Mouse (Mus musculus) heart, embryonic 13.5 days (tissue): ENCODE data around the gene Fars2. TPM values are rescaled to one million over a fixed set of nuclear protein-coding genes. Genes with fewer than 3 reads are reported as not detected.

Experiments used
- ATAC-seq: fragments of 200-750 bp; cut with Nextera tagmentation; 2 replicates; pipeline ENCODE4 v1.8.0; 2017; ENCODE audit warnings: moderate TSS enrichment; ENCODE audit not compliant: insufficient number of reproducible peaks, low FRiP score, low TSS enrichment; ENCODE audit errors: extremely low read depth
- H3K27ac ChIP-seq: fragments of 300-500 bp; sonication (generic); replicated peaks from 2 replicates; pipeline ENCODE4 v1.5.1; 2015; ENCODE audit warnings: moderate library complexity, mild to moderate bottlenecking, inconsistent platforms
- H3K27me3 ChIP-seq: fragments of 300-500 bp; sonication (generic); replicated peaks from 2 replicates; pipeline ENCODE4 v1.6.1; 2015; ENCODE audit warnings: mild to moderate bottlenecking, inconsistent platforms
- H3K36me3 ChIP-seq: fragments of 300-500 bp; sonication (generic); 2 replicates; pipeline ENCODE4 v1.6.1; 2015; ENCODE audit warnings: mild to moderate bottlenecking, inconsistent platforms
- H3K4me1 ChIP-seq: fragments of 300-500 bp; sonication (generic); 2 replicates; pipeline ENCODE4 v1.6.1; 2015; ENCODE audit warnings: inconsistent platforms
- H3K4me2 ChIP-seq: fragments of 300-500 bp; sonication (generic); 2 replicates; pipeline ENCODE4 v1.6.1; 2015; ENCODE audit warnings: inconsistent platforms, mild to moderate bottlenecking, moderate library complexity
- H3K4me3 ChIP-seq: fragments of 300-500 bp; sonication (generic); 2 replicates; pipeline ENCODE4 v1.5.1; 2015; ENCODE audit warnings: moderate library complexity, mild to moderate bottlenecking, inconsistent platforms
- H3K9ac ChIP-seq: fragments of 300-500 bp; sonication (generic); 2 replicates; pipeline ENCODE4 v1.6.1; 2015; ENCODE audit warnings: inconsistent platforms, mild to moderate bottlenecking, moderate library complexity
- H3K9me3 ChIP-seq: fragments of 300-500 bp; sonication (generic); 2 replicates; pipeline ENCODE4 v1.6.1; 2016; ENCODE audit warnings: inconsistent platforms
- WGBS: fragments of 180-500 bp; shearing (Covaris S2); methylation state at CpG from one replicate; pipeline ENCODE4 v1.1.7; 2015; ENCODE audit warnings: mixed read lengths; 5-methylcytosine and 5-hydroxymethylcytosine counted together
- polyA plus RNA-seq: library from polyadenylated mRNA; unstranded; fragments of >200 nt; fragmentation: Nextera tagmentation; extraction: Ambion mirVana; gene quantifications from 2 replicates; pipeline ENCODE4 v1.2.1, GENCODE M21; 2015

Fars2 gene
- polyA plus RNA-seq, 1 experiment from 2014 or later, result 54.3 TPM

GRCm38 (mm10) chr13:36731016-36731930 lies 614.1 kb downstream of the Fars2 start:
- Histone ChIP-seq H3K9ac (peak overlapping the region; percentile 69), H3K36me3 (no peaks in the 10 kb centered on the region), H3K4me3 (peak overlapping the region; percentile 51), H3K27ac (no peak overlapping the region), H3K27me3 (peaks cover 92% of the 10 kb centered on the region), H3K4me2 (peak overlapping the region; percentile 82), H3K4me1 (peaks cover 41% of the 10 kb centered on the region), H3K9me3 (no peaks in the 10 kb centered on the region)
- ATAC-seq, result no peak
- 4% methylated on average over 34 of the region's 34 CpGs for WGBS

GRCm38 (mm10) chr13:36731931-36732461 lies 614.8 kb downstream of the Fars2 start:
- Histone ChIP-seq H3K4me1 (peaks cover 41% of the 10 kb centered on the region), H3K36me3 (no peaks in the 10 kb centered on the region), H3K27me3 (peaks cover 85% of the 10 kb centered on the region), H3K4me3 (peak overlapping the region; percentile 51), H3K9ac (peak overlapping the region; percentile 59), H3K27ac (no peak overlapping the region), H3K4me2 (peak overlapping the region; percentile 82), H3K9me3 (no peaks in the 10 kb centered on the region)
- no peak for ATAC-seq
- WGBS, result under 1% methylated on average over 23 of the region's 23 CpGs

GRCm38 (mm10) chr13:36732891-36733490 lies 615.8 kb downstream of the Fars2 start:
- WGBS, result 8% methylated on average over 6 of the region's 6 CpGs
- ATAC-seq, result no peak
- no peaks in the 10 kb centered on the region for H3K36me3 ChIP-seq
- H3K9me3 ChIP-seq, result no peaks in the 10 kb centered on the region
- peak overlapping the region; percentile 88 for H3K4me2 ChIP-seq
- no peak overlapping the region for H3K4me3 ChIP-seq
- no peak overlapping the region for H3K9ac ChIP-seq
- H3K4me1 ChIP-seq, result peaks cover 35% of the 10 kb centered on the region
- peaks cover 78% of the 10 kb centered on the region for H3K27me3 ChIP-seq
- H3K27ac ChIP-seq, result no peak overlapping the region

GRCm38 (mm10) chr13:36733566-36733965 lies 616.4 kb downstream of the Fars2 start:
- Histone ChIP-seq H3K27ac (no peak overlapping the region), H3K9me3 (no peaks in the 10 kb centered on the region), H3K4me3 (peak overlapping the region; percentile 59), H3K36me3 (no peaks in the 10 kb centered on the region), H3K4me1 (peaks cover 35% of the 10 kb centered on the region), H3K4me2 (peak overlapping the region; percentile 88), H3K27me3 (peaks cover 73% of the 10 kb centered on the region), H3K9ac (peak overlapping the region; percentile 20; the same call in 1 of the 2 replicates)
- WGBS, result 2% methylated on average over 10 of the region's 10 CpGs
- ATAC-seq, result no peak

GRCm38 (mm10) chr13:36733989-36734690 lies 616.9 kb downstream of the Fars2 start:
- Histone ChIP-seq H3K9me3 (no peaks in the 10 kb centered on the region), H3K27me3 (peaks cover 68% of the 10 kb centered on the region), H3K4me1 (peaks cover 35% of the 10 kb centered on the region), H3K4me3 (peak overlapping the region; percentile 59), H3K4me2 (peak overlapping the region; percentile 88), H3K9ac (peak overlapping the region; percentile 20), H3K27ac (no peak overlapping the region), H3K36me3 (no peaks in the 10 kb centered on the region)
- 2% methylated on average over 25 of the region's 26 CpGs for WGBS
- ATAC-seq, result no peak

GRCm38 (mm10) chr13:36734731-36735571 lies 617.7 kb downstream of the Fars2 start, which contains the start of gene Nrn1:
Gene Nrn1, minus strand, starts transcription at chr13:36735131.
- peaks cover 35% of the 10 kb centered on the region for H3K4me1 ChIP-seq
- H3K9ac ChIP-seq, result peak within 1 kb of the TSS; percentile 68
- H3K4me2 ChIP-seq, result peak within 1 kb of the TSS; percentile 88
- under 1% methylated on average over 50 of the region's 50 CpGs for WGBS
- peaks cover 60% of the 10 kb centered on the region for H3K27me3 ChIP-seq
- H3K9me3 ChIP-seq, result no peaks in the 10 kb centered on the region
- ATAC-seq, result no peak
- no peaks in the 10 kb centered on the region for H3K36me3 ChIP-seq
- peak within 1 kb of the TSS; percentile 59 for H3K4me3 ChIP-seq
- H3K27ac ChIP-seq, result no peak within 1 kb of the TSS

GRCm38 (mm10) chr13:36735901-36736618 lies 618.8 kb downstream of the Fars2 start:
- under 1% methylated on average over 32 of the region's 39 CpGs for WGBS
- H3K4me3 ChIP-seq, result peak overlapping the region; percentile 59
- H3K27ac ChIP-seq, result peak overlapping the region; percentile 28; the same call in 1 of the 2 replicates
- peaks cover 38% of the 10 kb centered on the region for H3K4me1 ChIP-seq
- peak overlapping the region; percentile 77 for H3K9ac ChIP-seq
- peak; percentile 77 for ATAC-seq
- peak overlapping the region; percentile 88 for H3K4me2 ChIP-seq
- peaks cover 49% of the 10 kb centered on the region for H3K27me3 ChIP-seq
- H3K36me3 ChIP-seq, result no peaks in the 10 kb centered on the region
- H3K9me3 ChIP-seq, result no peaks in the 10 kb centered on the region

- ATAC-seq, result no peak
- 10% methylated on average over 9 of the region's 9 CpGs for WGBS
These were observed 619.4 kb downstream of the Fars2 start for GRCm38 (mm10) chr13:36736619-36736996.

GRCm38 (mm10) chr13:36750056-36750455 lies 632.8 kb downstream of the Fars2 start:
- H3K4me2 ChIP-seq, result no peak overlapping the region
- WGBS, result 30% methylated on average over 2 of the region's 2 CpGs

More at GRCm38 (mm10) chr13:36736619-36736996, 619.4 kb downstream of the Fars2 start:
- peak overlapping the region; percentile 59 for H3K4me3 ChIP-seq
- H3K9me3 ChIP-seq, result no peaks in the 10 kb centered on the region
- H3K36me3 ChIP-seq, result no peaks in the 10 kb centered on the region
- H3K4me1 ChIP-seq, result peaks cover 32% of the 10 kb centered on the region
- peaks cover 43% of the 10 kb centered on the region for H3K27me3 ChIP-seq
- peak overlapping the region; percentile 77 for H3K9ac ChIP-seq
- peak overlapping the region; percentile 28; the same call in 1 of the 2 replicates for H3K27ac ChIP-seq
- peak overlapping the region; percentile 88 for H3K4me2 ChIP-seq

GRCm38 (mm10) chr13:36751861-36752260 lies 634.6 kb downstream of the Fars2 start:
- Histone ChIP-seq H3K9me3 (no peaks in the 10 kb centered on the region), H3K27me3 (no peaks in the 10 kb centered on the region; the same call in 1 of the 2 replicates), H3K36me3 (no peaks in the 10 kb centered on the region), H3K4me2 (no peak overlapping the region), H3K9ac (no peak overlapping the region), H3K4me3 (no peak overlapping the region), H3K27ac (no peak overlapping the region), H3K4me1 (peaks cover 9% of the 10 kb centered on the region; the same call in 1 of the 2 replicates)
- WGBS, result 69% methylated on average over 3 of the region's 3 CpGs
- no peak for ATAC-seq

More at GRCm38 (mm10) chr13:36750056-36750455, 632.8 kb downstream of the Fars2 start:
- peaks cover 9% of the 10 kb centered on the region; the same call in 1 of the 2 replicates for H3K4me1 ChIP-seq
- H3K9me3 ChIP-seq, result no peaks in the 10 kb centered on the region
- H3K9ac ChIP-seq, result no peak overlapping the region
- H3K4me3 ChIP-seq, result no peak overlapping the region
- H3K27ac ChIP-seq, result no peak overlapping the region
- no peaks in the 10 kb centered on the region for H3K27me3 ChIP-seq
- no peak for ATAC-seq
- H3K36me3 ChIP-seq, result no peaks in the 10 kb centered on the region
